Comparison of ENCODE assay signal across 8 mouse cellular contexts in genomic region chr2:154558264-154559039, GRCm38 (mm10). TPM values are rescaled to one million over a fixed set of nuclear protein-coding genes. Genes with fewer than 3 reads are reported as not detected.
DNase-seq lines count a peak whose midpoint lies in the region; ATAC-seq lines count a peak whose summit lies in the region.

Necab3 (minus strand) TSS chr2:154558890.

- DNase-seq in adrenal gland, adult (ENCODE audit: inconsistent age in 2 of 2, low spot score in 1 of 2), result peak; percentile 65 to 82
- no peak for DNase-seq in adrenal gland, adult 18-20 months (ENCODE audit: low spot score in 2 of 2)
- peak; percentile 45 for DNase-seq in heart, postnatal 4 days
- peak; percentile 64 to 74 for DNase-seq in left cerebral cortex, postnatal 36 days (ENCODE audit: low spot score in 2 of 2)

- no peak within 1 kb of the TSS for H3K27ac ChIP-seq in embryonic facial prominence, embryonic 12.5 days
- H3K27ac ChIP-seq in midbrain, embryonic 15.5 days, result no peak within 1 kb of the TSS; the same call in 1 of the 2 replicates
- no peak within 1 kb of the TSS for H3K27ac ChIP-seq in stomach, embryonic 15.5 days

- H3K4me1 ChIP-seq in embryonic facial prominence, embryonic 12.5 days, result peaks cover 18% of the 10 kb centered on the region
- H3K4me1 ChIP-seq in midbrain, embryonic 15.5 days, result peaks cover 25% of the 10 kb centered on the region
- H3K4me1 ChIP-seq in stomach, embryonic 15.5 days, result peaks cover 19% of the 10 kb centered on the region

- H3K4me2 ChIP-seq in embryonic facial prominence, embryonic 12.5 days (replicated peaks), result peak within 1 kb of the TSS; percentile 59
- peak within 1 kb of the TSS; percentile 76 for H3K4me2 ChIP-seq in midbrain, embryonic 15.5 days
- peak within 1 kb of the TSS; percentile 57 for H3K4me2 ChIP-seq in stomach, embryonic 15.5 days

- no peaks in the 10 kb centered on the region for H3K9me3 ChIP-seq in embryonic facial prominence, embryonic 12.5 days
- H3K9me3 ChIP-seq in midbrain, embryonic 15.5 days, result no peaks in the 10 kb centered on the region
- no peaks in the 10 kb centered on the region for H3K9me3 ChIP-seq in stomach, embryonic 15.5 days

- intact Hi-C loops in left cerebral cortex, postnatal 36 days (cut with DNase I), result no loop called here

- 5% methylated on average over 34 of the region's 34 CpGs for WGBS in embryonic facial prominence, embryonic 12.5 days
- WGBS in midbrain, embryonic 15.5 days, result 4% methylated on average over 34 of the region's 34 CpGs
- 7% methylated on average over 34 of the region's 34 CpGs for WGBS in stomach, embryonic 15.5 days

- ATAC-seq in activated CD4-positive, CD25-positive, alpha-beta regulatory T cell, adult 4 months, result peak; percentile 52
- no peak for ATAC-seq in embryonic facial prominence, embryonic 12.5 days (ENCODE audit: insufficient number of reproducible peaks, insufficient read depth, low FRiP score, low TSS enrichment)
- peak; percentile 81 for ATAC-seq in midbrain, embryonic 15.5 days (replicated peaks)
- ATAC-seq in stomach, embryonic 15.5 days (ENCODE audit: insufficient read depth, low FRiP score, low read depth), result peak; percentile 76

- peaks cover 29% of the 10 kb centered on the region for H3K36me3 ChIP-seq in embryonic facial prominence, embryonic 12.5 days
- no peaks in the 10 kb centered on the region for H3K36me3 ChIP-seq in midbrain, embryonic 15.5 days (replicated peaks)
- H3K36me3 ChIP-seq in stomach, embryonic 15.5 days, result peaks cover 16% of the 10 kb centered on the region

- peak within 1 kb of the TSS; percentile 33 for H3K4me3 ChIP-seq in embryonic facial prominence, embryonic 12.5 days
- H3K4me3 ChIP-seq in midbrain, embryonic 15.5 days, result peak within 1 kb of the TSS; percentile 43
- peak within 1 kb of the TSS; percentile 24 for H3K4me3 ChIP-seq in stomach, embryonic 15.5 days (replicated peaks)

- H3K9ac ChIP-seq in embryonic facial prominence, embryonic 12.5 days, result peak within 1 kb of the TSS; percentile 45
- peak within 1 kb of the TSS; percentile 62 for H3K9ac ChIP-seq in midbrain, embryonic 15.5 days
- H3K9ac ChIP-seq in stomach, embryonic 15.5 days, result no peak within 1 kb of the TSS

- H3K27me3 ChIP-seq in embryonic facial prominence, embryonic 12.5 days, result 0 out of 2 replicates have a peak, but pooled peaks cover 6% of the 10 kb centered on the region
- H3K27me3 ChIP-seq in midbrain, embryonic 15.5 days (replicated peaks), result no peaks in the 10 kb centered on the region
- H3K27me3 ChIP-seq in stomach, embryonic 15.5 days (replicated peaks), result no peaks in the 10 kb centered on the region

RNA-seq across cellular contexts. Expression of gene Necab3, which starts in this region (rescaled TPM):
- total RNA-seq in adrenal gland, adult 18-20 months (2021), result 1 to 10 TPM in 1 of 2 experiments, under 1 TPM in 1; 0.86 to 1.6 TPM
- 1 to 10 TPM in 1 of 2 experiments, under 1 TPM in 1; 0.27 to 1.4 TPM for polyA plus RNA-seq in activated CD4-positive, CD25-positive, alpha-beta regulatory T cell, adult 4 months (2017; shearing (Covaris generic))
- polyA plus RNA-seq in embryonic facial prominence, embryonic 12.5 days (2016; fragmentation: Nextera tagmentation; extraction: Ambion mirVana), result 3.5 and 3.7 TPM in 2 replicates
- total RNA-seq in heart, postnatal 4 days (2021), result 1 to 10 TPM in 1 of 2 experiments, under 1 TPM in 1; 0.81 to 1.8 TPM
- total RNA-seq in left cerebral cortex, postnatal 36 days (2021), result 10 to 100 TPM; 88.7 to 95.3 TPM
- 15.4 and 18.0 TPM in 2 replicates for polyA plus RNA-seq in midbrain, embryonic 15.5 days (2015; fragmentation: Nextera tagmentation; extraction: Ambion mirVana)
- polyA plus RNA-seq in stomach, embryonic 15.5 days (2015; fragmentation: Nextera tagmentation; extraction: Ambion mirVana), result 2.4 and 2.5 TPM in 2 replicates

Comparison
In these comparisons a context has a peak if more than half of its experiments do, and no peak if none do; other contexts are left out.
1. RNA of gene Necab3 (total RNA-seq): 88.7 to 95.3 TPM in left cerebral cortex, postnatal 36 days; 0.81 to 1.8 TPM in heart, postnatal 4 days and 0.86 to 1.6 TPM in adrenal gland, adult 18-20 months; every median in the first group is over 10 times any median in the second.
2. DNase-seq: peak in adrenal gland, adult (2 of 2), heart, postnatal 4 days (single experiment) and left cerebral cortex, postnatal 36 days (2 of 2); none in adrenal gland, adult 18-20 months (0 of 2).
3. Peak in every context shown above with its lines, with median percentiles within 50 percentile points of each other: H3K4me2 ChIP-seq and H3K4me3 ChIP-seq.